Mouse (Mus musculus): Measurements from ENCODE around the gene Spen.

The Spen gene

DNA sequence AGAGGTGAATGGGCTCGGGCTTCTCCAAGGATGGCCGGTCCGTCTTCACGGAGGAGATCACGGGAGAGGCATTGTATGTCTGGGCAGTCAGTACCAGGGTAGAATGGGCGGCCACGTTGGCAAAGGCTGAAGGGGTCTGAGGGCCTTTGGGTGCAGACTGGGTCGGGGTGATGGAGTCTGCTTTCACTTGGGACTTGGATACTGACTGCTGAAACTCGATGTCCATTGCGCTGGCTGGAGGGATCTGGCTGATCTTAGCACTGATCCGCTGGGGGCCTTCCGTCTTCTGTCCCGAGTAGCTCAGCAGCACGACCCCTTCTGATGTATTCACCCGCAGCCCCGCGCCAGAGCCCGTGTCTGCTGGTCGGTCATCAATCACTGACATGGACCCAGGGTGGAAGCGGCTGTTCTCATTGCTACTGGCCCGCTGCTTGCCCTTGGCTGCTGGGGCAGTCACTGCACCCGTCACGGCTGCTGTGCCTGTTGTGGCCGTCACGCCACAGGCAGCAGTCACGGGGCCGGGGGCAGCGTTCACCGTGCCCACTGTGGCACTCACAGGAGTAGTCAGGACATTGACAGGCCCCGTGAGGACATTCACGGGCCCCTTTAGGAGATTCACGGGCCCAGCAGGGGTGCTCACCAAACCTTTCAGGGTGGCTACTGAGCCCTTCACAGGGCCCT lies 65.6 kb downstream of the Spen start:
- DNase-seq (ENCODE audit: low spot score), result no peak

DNA sequence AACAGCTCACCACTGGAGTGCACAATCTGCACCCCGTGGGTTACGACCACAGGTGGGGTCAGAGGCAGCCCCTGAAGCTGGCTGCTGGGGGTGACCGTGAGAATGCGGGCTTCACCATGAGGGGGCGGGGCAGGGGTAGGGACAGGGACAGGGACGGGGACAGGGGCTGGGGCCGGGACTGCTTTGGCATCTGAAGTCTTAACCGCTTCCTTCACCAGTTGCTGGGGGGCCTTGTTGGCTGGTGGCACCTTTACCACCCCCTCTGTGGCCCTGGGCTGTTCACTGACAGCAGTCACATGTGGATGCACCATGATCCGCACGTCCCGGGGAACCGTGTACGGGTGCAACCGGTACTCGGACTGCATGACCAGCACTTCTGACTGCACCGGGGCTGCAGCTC lies 66.9 kb downstream of the Spen start:
- DNase-seq (ENCODE audit: low spot score), result no peak

DNA sequence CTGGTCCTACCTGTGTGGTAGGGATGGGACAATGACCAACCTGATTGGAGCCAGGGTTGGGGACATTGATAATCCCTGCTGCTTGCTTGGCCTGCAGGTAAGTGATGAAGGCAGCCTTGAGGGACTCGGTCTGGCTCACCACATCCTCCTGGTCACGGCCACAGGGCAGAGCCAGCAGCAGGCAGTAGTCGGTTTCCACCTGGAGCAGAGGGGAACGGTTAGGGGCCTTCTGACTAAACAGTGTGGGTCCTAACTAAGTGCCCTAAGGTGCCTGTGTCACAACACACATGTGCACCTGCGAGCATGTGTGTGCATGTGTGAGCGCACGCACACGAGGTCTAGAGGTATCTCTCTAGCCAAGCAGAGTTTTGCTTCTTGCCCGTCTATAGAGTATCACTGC lies 69.1 kb downstream of the Spen start:
- no peak for DNase-seq (ENCODE audit: low spot score)

DNA sequence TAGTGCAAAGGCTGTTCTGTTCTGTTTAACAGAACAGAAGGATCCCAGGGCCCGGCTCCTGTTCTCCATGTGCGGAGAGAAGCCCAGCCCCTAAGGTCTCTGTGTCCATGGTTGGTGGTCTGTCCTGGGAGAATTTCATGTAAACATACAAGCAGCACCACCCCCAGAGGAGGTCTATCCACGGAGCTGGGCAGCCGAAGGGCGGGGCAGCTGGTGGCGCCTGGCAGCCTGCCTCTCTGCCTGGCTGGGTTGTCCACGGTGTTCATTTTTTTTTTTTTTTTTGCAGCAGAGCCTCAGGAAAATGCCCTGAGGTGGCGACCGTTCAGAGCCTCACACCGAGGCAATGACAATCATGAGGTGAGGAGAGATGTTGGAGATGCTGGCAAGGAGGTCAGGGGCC lies 69.8 kb downstream of the Spen start:
- no peak for DNase-seq (ENCODE audit: low spot score)

DNA sequence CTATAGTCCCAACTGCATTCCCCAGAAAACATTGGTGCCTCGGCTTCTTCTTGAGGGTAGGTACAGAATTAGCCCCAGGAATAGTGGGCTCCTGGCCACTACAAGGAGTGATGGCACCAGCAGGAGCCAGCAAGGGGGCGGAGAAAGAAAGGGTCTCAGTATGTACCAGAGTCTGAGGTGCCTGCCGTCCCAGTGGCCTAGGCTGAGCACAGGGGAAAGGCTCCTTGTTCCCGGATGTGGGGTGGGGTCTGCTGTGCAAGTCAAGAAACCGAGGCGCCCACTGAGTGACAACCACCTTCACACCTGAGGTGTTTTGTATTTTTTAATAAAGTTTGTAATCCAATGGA lies 70.8 kb downstream of the Spen start:
- no peak for DNase-seq (ENCODE audit: low spot score)

DNA sequence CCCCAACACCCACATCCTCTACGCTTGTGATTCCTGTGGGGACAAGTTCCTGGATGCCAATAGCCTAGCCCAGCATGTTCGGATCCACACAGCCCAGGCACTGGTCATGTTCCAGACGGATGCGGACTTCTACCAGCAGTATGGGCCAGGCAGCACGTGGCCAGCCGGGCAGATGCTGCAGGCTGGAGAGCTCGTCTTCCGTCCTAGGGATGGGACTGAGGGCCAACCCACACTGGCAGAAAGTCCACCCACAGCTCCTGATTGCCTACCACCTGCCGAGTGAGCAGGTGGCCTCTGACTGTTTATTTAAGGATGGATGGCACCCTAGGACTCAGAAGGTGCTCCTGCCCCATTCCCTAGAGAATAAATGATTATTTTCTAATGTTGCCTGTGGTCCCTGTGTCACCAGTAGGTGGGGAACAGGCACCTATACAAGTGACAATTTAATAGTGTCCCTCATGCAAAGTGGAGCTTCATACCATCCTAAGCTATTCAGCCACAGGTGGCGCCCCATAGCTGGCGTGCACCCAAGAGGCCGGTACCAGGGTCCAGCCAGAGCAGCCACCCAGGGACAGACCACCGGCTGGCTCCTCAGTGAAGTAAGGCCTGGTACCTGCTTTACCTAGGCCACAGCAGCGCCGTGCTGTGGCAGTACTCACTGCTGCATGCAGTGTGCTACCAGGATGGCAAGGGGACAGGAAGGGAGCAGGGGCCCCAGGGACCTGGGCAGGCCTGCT lies 71.4 kb downstream of the Spen start:
- DNase-seq (ENCODE audit: low spot score), result no peak

DNA sequence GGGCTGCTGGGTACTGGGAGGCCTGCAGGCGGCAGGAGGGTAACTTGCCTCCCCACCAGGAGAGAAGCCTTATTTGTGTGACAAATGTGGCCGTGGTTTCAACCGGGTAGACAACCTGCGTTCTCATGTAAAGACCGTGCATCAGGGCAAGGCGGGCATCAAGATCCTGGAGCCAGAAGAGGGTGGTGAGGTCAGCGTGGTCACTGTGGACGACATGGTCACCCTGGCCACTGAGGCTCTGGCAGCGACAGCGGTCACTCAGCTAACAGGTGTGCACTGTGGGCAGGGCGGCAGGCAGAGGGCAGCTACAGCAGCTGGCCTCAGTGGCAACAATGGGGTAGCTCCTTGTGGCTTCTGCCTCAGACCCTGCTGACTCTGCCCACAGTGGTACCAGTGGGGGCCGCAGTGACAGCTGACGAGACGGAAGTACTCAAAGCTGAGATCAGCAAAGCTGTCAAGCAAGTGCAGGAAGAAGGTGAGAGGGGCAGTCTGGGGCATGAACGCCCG lies 72.1 kb downstream of the Spen start:
- DNase-seq (ENCODE audit: low spot score), result no peak

DNA sequence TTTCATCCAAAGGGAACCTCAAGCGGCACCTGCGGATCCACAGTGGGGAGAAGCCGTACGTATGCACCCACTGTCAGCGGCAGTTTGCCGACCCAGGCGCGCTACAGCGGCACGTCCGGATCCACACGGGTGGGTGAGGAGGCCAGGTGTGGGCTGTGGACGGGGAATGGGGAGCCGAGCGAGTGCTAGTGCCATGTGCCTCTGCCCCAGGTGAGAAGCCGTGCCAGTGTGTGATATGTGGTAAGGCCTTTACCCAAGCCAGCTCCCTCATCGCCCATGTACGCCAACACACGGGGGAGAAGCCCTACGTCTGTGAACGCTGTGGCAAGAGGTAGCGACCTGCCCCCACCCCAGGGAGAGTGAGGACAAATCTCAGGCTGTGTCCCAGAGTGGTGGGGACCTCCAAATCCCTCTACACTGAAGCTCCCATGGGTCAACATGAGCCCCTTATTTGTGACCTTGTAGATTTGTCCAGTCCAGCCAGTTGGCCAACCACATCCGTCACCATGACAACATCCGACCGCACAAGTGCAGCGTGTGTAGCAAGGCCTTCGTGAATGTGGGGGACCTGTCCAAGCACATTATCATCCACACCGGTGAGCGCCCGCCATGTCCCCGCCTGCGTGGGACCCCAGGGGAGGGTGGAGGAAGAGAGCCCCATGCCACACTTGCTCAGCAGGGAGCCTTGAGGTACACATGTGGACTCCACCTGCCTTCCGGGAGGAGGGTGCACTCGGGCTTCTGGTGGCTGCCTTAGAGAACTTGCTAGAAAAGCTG lies 72.7 kb downstream of the Spen start:
- DNase-seq (ENCODE audit: low spot score), result no peak

DNA sequence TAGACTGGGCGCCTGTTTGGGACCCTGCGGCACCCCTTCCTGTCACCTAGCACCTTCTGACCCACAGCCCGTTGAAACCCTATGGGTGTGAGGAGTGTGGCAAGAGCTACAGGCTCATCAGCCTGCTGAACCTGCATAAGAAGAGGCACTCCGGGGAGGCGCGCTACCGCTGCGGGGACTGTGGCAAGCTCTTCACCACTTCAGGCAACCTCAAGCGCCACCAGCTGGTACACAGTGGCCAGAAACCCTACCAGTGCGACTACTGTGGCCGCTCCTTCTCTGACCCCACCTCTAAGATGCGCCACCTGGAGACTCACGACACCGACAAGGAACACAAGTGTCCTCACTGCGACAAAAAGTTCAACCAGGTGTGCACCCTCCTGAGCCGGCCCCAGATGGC lies 73.7 kb downstream of the Spen start:
- no peak for DNase-seq (ENCODE audit: low spot score)

DNA sequence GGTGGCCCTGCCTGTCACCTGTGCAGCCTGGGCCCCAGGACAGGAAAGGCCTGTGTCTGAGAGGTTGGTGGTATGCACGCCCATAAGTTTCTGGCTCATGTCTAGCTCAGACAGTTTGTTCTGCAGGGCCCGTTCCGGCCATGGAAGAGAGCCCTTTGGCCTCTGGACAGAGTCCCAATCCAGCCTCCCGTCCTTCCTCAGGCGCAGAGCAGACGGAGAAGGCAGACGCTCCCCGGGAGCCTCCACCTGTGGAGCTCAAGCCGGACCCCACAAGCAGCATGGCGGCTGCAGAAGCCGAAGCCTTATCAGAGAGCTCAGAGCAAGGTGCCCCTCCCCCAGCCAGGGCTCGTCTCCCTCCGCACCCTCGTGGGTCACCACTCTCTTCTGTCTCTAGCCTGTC lies 74.9 kb downstream of the Spen start:
- DNase-seq (ENCODE audit: low spot score), result no peak

DNA sequence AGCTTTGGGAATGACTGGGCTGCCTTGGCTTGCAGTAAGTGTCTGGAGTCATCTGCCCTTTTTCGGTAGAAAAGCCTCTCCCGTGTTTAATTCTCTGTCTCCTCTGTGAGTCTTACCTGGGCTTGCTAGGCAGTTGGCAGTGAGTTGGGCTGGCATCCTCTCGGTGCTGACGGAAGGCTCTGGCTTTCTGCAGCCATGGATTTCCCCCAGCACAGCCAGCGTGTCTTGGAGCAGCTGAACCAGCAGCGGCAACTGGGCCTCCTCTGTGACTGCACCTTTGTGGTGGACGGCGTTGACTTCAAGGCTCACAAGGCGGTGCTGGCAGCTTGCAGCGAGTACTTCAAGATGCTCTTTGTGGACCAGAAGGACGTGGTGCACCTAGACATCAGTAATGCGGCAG lies 76.8 kb downstream of the Spen start:
- DNase-seq (ENCODE audit: low spot score), result no peak

DNA sequence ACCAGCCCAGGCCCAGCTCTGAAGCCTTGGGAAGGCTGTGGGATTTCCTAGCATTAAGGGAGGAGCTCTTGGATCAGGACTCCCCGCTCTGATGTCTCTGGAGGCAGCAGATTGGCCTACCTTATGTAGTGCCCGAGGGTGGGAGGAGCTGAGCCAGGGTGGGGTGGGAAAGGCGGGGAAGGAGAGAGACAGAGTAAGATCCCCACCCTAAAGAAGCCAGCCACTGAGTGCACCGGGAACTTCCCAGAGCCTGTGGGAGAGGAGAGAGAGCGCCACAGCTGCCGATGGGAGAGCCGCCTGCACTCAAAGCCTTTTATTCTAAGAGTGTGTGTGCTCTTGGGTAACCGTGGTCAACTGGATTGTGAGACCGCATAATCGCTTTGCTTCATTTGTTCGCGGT lies 77.3 kb downstream of the Spen start:
- DNase-seq (ENCODE audit: low spot score), result no peak

DNA sequence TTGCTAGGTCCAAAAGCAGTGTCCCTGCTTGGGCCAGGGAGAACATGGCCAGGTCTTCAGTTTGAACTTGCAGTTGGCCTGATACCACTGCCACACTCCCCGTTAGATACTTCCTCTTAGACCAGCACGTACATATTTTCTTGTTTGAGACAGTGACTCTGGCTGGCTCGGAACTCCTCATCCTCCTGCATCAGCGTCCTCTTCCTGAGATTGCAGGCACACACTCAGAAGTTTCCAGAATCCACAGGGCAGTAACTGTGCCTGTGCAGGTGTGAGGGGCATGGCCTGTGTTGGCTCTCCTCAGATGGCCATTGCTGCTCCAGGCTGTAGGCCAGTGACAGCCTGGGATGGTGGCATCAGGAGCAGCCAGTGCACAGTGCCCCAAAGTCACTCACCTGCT lies 77.9 kb downstream of the Spen start:
- DNase-seq (ENCODE audit: low spot score), result no peak

DNA sequence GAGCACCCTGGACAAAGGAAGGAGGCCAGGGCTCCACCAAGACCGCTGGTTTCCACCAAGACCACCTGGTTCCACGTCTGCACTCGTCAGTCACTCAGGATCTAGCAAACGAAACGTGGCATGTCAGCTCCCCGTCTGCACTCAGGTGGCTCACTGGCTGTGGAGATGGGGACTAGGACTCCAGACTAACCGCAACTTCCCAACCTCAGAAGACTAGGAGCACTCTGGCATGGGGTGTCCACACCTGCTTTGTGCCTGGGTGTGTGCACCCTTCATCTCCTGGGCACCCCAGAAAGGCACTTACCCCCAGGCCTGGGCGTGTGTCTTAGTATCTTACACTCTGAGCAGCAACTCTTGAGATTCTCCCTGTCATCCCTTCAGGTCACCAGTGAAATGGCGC lies 78.6 kb downstream of the Spen start:
- no peak for DNase-seq (ENCODE audit: low spot score)

DNA sequence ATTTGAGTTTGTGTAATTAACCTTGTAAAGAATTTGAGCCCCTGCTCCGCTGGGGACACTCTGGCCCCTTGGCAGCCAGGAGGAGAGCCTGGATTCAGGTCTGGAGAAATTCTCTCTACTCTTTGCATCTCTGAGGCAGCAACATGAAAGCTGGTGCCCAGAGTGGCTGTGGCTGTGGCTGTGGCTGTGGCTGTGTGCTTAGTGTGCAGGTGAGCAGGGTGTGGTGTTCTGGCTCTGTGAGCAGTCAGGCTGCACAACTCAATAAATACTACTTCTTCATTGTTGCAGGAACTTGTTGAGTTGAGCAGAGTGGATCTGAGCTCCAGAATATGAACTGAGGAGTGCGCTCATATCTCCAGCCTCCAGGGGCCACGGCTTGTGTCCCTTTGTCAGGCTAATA lies 79.5 kb downstream of the Spen start:
- no peak for DNase-seq (ENCODE audit: low spot score)

DNA sequence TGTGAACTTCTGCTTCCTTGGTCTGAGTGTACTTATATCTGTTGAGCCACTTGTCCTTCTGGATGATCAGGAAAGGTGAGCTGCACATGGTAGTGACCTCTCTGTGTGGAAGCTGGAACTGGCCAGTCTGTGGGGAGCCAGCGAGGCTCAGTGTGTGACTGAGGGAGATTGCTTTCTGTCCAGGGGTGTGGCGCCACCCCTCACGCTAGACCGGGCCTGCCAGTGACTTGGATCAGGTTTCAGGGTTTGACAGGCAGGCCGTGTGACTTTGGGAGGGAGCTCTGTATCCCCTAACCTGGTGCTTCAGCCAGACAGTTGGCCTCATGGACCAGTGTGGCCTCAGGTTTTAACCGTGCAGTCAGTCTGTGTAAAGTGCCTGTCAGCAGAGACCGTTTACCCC lies 80.2 kb downstream of the Spen start:
- DNase-seq (ENCODE audit: low spot score), result peak; percentile 17

DNA sequence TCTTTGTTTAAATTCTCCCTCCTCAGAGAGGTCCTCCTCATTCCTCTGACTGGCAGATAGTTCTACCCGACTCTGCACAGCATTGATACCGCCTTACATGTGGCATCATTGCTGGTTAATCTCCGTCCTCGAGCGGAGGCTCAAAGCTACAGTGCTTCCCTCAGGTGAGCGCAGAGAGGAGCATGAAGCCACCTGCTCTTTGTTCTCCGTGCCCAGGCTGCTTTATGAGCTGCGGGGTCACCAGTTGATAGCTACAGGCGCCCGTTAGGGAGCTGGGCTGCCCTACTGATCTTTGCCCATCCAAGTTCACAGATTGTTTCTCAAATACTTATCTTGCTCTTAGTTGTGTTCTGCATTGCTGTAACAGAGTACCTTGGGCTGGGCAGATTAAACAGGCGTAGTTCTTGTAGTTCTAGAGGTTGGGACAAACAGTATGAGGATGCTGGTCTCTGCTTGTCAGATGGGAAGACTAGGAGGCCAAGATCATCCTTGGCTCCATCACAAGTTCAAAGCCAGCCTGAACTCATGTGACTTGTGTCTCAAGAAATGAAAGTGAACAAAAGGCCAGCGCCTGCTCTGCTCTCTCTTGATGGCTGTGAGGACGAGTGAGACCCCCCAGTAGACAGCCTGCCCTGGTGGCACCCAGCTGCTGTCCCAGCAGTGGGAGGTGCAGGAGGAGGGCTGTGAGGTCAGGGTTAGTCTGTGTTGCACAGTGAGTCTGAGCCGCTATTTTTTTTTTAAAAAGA lies 82.0 kb downstream of the Spen start:
- DNase-seq (ENCODE audit: low spot score), result no peak

DNA sequence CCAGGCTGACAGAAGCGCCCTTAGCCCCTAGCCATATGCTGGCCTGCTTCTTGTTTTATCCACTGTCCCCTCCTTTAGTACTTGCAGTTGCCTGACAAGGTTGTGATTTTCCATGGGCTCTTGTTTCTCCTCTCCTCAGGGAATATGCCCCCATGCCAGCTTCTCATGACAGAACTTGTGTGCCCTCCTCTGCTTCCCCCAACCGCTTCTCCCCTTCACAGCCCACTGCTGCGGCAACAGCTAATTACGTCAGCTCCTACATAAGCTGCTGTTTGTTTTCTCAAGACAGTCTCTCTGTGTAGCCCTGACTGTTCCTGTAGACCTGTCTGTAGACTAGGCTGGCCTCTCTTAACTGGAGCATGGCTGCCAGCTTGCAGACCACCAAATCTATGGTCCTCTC lies 82.9 kb downstream of the Spen start:
- DNase-seq (ENCODE audit: low spot score), result no peak

DNA sequence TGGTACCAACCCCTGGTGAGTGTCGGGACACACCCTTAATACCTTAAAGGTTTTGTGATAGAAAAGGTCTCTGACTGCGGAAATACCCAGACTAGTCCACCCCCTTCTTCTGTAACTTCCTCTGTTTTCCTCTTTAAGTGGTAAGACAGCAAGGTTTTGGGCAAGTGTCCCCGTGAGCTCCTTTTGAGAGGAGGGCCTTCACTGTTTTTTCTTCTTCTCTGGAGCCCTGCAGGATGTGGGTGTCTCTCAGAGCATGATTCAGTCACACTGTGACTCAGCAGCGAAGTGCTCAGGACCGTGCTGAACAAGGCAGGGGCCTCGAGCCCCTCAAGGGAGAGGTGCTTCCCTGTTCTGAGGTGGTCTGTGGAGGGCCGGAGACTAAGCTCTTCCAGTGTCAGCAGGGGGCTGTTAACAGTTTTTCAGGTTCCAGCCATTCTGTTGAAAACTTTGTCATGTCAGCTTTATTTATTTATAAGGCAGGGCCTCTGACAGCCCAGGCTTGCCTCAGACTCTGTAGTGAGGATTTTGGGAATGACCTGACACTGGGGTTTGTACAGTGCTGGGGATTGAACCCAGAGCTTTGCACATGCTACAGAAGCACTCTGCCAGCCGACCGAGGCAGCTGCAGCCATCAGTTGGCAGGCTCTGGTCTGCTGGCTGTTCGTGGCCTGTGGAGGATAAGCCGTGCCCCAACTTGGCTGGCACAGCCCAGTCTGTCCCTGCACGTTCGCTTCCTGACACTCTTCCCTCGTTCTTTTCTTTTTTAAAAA lies 83.6 kb downstream of the Spen start:
- DNase-seq (ENCODE audit: low spot score), result peak; percentile 62

DNA sequence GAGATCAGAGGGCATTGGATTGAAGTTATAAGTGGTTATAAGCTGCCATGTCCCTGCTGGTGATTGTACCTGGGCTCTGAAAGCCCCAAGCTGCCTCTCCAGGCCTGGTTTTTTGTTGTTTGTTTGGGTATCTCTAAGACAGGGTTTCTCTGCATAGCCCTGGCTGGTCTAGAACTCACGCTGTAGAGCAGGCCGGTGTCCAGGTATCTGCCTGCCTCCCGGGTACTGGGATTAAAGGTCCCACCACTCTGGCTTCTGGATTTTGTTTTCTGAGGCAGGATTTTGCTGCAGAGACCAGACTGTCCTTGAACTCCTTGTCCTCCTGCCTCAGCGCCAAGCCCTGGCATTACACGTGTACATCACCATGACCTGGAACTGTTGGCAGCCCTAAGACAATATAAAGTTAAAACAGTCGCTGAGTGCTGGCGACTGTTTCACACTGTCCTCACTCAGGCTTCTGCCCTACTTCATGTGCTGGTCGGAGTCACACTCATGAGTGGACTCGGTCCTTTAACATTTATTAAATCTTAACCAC lies 86.4 kb downstream of the Spen start:
- no peak for DNase-seq (ENCODE audit: low spot score)

DNA sequence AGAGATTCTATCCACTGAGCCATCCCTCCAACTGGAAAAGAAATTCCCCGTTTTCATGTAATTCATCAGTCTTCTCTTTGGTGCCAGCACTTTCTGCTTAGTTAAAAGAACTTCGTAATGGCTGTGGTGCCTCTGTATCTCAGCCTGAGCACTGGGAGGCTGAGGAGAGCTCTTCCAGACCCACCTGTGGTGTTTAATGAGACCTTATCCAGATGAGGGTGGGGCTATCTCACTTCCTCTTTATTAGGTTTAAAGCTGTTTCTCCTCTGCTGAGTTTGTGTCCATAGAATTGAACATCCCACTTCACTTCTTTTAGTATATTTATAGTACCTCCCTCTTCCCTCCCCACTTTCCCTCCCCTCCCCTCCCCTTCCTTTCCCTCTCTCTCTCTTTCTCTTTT lies 87.1 kb downstream of the Spen start:
- no peak for DNase-seq (ENCODE audit: low spot score)

All from adipocyte (in vitro differentiated cells).